Mouse (Mus musculus) hindbrain, embryonic 11.5 days (tissue): Measurements from ENCODE around the gene Tie1. TPM values are rescaled to one million over a fixed set of nuclear protein-coding genes. Genes with fewer than 3 reads are reported as not detected.

ENCODE experiments used
- ATAC-seq: fragments of 200-750 bp; cut with Nextera tagmentation; 2 replicates; pipeline ENCODE4 v1.8.0; 2017; ENCODE audit warnings: mild to moderate bottlenecking, moderate TSS enrichment, moderate library complexity; ENCODE audit not compliant: low FRiP score
- DNase-seq: peaks from one replicate; pipeline ENCODE4 v3.0.0-alpha.2; 2015; ENCODE audit warnings: low spot score
- H3K27ac ChIP-seq: fragments of 300-500 bp; sonication (generic); 2 replicates; pipeline ENCODE4 v1.5.1; 2014; ENCODE audit warnings: mild to moderate bottlenecking, low read depth, low read length
- H3K27me3 ChIP-seq: fragments of 300-500 bp; sonication (generic); 2 replicates; pipeline ENCODE4 v1.6.1; 2014; ENCODE audit warnings: mild to moderate bottlenecking, low read length, moderate library complexity, mixed read lengths; ENCODE audit not compliant: control insufficient read depth, insufficient read depth
- H3K36me3 ChIP-seq: fragments of 300-500 bp; sonication (generic); 2 replicates; pipeline ENCODE4 v1.6.1; 2014; ENCODE audit warnings: mild to moderate bottlenecking, low read length, moderate library complexity, mixed read lengths; ENCODE audit not compliant: control insufficient read depth, insufficient read depth
- H3K4me1 ChIP-seq: fragments of 300-500 bp; sonication (generic); replicated peaks from 2 replicates; pipeline ENCODE4 v1.6.1; 2014; ENCODE audit warnings: low read length, mixed read lengths; ENCODE audit not compliant: control insufficient read depth, insufficient read depth
- H3K4me2 ChIP-seq: fragments of 300-500 bp; sonication (generic); replicated peaks from 2 replicates; pipeline ENCODE4 v1.6.1; 2014; ENCODE audit warnings: mild to moderate bottlenecking, low read depth, low read length
- H3K4me3 ChIP-seq: fragments of 300-500 bp; sonication (generic); 2 replicates; pipeline ENCODE4 v1.5.1; 2014; ENCODE audit warnings: low read depth, low read length
- H3K9ac ChIP-seq: fragments of 300-500 bp; sonication (generic); 2 replicates; pipeline ENCODE4 v1.6.1; 2014; ENCODE audit warnings: low read depth, low read length
- H3K9me3 ChIP-seq: fragments of 300-500 bp; sonication (generic); 2 replicates; pipeline ENCODE4 v1.6.1; 2016; ENCODE audit warnings: low read length; ENCODE audit not compliant: control insufficient read depth
- WGBS: fragments of 180-500 bp; shearing (Covaris S2); extraction: QIAGEN DNeasy Blood & Tissue Kit; methylation state at CpG from one replicate; pipeline ENCODE4 v1.1.7; 2014; 5-methylcytosine and 5-hydroxymethylcytosine counted together
- polyA plus RNA-seq: library from polyadenylated mRNA; unstranded; fragments of >200 nt; fragmentation: Nextera tagmentation; extraction: Ambion mirVana; gene quantifications from 2 replicates; pipeline ENCODE4 v1.2.1, GENCODE M21; 2014

Tie1 gene
- polyA plus RNA-seq, 1 experiment from 2014 or later, result 12.2 TPM

- ATAC-seq (no peak), DNase-seq (no peak)
- no peak within 1 kb of the TSS for H3K4me3 ChIP-seq
- no peaks in the 10 kb centered on the region for H3K9me3 ChIP-seq
- H3K36me3 ChIP-seq, result no peaks in the 10 kb centered on the region
- WGBS, result 69% methylated on average over 9 of the region's 9 CpGs
- H3K27ac ChIP-seq, result no peak within 1 kb of the TSS
- H3K9ac ChIP-seq, result no peak within 1 kb of the TSS
- no peaks in the 10 kb centered on the region for H3K27me3 ChIP-seq
- H3K4me1 ChIP-seq, result no peaks in the 10 kb centered on the region
- no peak within 1 kb of the TSS for H3K4me2 ChIP-seq
These were observed 32.4 kb downstream of the Tie1 start, which contains the start of gene Mpl for GRCm38 (mm10) chr4:118457345-118457975. TSS of gene Mpl (minus strand) at chr4:118457513.

- Histone ChIP-seq H3K36me3 (no peaks in the 10 kb centered on the region), H3K4me3 (peak overlapping the region; percentile 39), H3K9ac (peak overlapping the region; percentile 49; the same call in 1 of the 2 replicates), H3K4me2 (peak overlapping the region; percentile 65), H3K9me3 (no peaks in the 10 kb centered on the region), H3K27ac (no peak overlapping the region), H3K27me3 (no peaks in the 10 kb centered on the region; the same call in 1 of the 2 replicates), H3K4me1 (0 out of 2 replicates have a peak, but pooled peaks cover 3% of the 10 kb centered on the region)
- DNase-seq, result peak; percentile 57
- 25% methylated on average over 24 of the region's 24 CpGs for WGBS
- ATAC-seq, result peak; percentile 36
These were observed 43.3 kb downstream of the Tie1 start for GRCm38 (mm10) chr4:118446415-118447153.

- peak overlapping the region; percentile 65 for H3K4me2 ChIP-seq
- H3K9me3 ChIP-seq, result no peaks in the 10 kb centered on the region
- H3K36me3 ChIP-seq, result no peaks in the 10 kb centered on the region
- DNase-seq, result peak; percentile 31
- H3K9ac ChIP-seq, result peak overlapping the region; percentile 49; the same call in 1 of the 2 replicates
- ATAC-seq, result peak; percentile 80
- WGBS, result 21% methylated on average over 18 of the region's 18 CpGs
- no peak overlapping the region for H3K27ac ChIP-seq
- H3K27me3 ChIP-seq, result no peaks in the 10 kb centered on the region; the same call in 1 of the 2 replicates
- H3K4me3 ChIP-seq, result peak overlapping the region; percentile 39
- H3K4me1 ChIP-seq, result 0 out of 2 replicates have a peak, but pooled peaks cover 3% of the 10 kb centered on the region
These were observed 44.0 kb downstream of the Tie1 start for GRCm38 (mm10) chr4:118445781-118446414.

GRCm38 (mm10) chr4:118445088-118445487 is 44.8 kb downstream of the Tie1 start:
- Histone ChIP-seq H3K27ac (no peak overlapping the region), H3K9me3 (no peaks in the 10 kb centered on the region), H3K4me1 (0 out of 2 replicates have a peak, but pooled peaks cover 3% of the 10 kb centered on the region), H3K27me3 (no peaks in the 10 kb centered on the region; the same call in 1 of the 2 replicates), H3K4me2 (no peak overlapping the region), H3K4me3 (no peak overlapping the region), H3K9ac (no peak overlapping the region), H3K36me3 (no peaks in the 10 kb centered on the region)
- ATAC-seq, result no peak
- DNase-seq, result no peak
- 84% methylated on average over 10 of the region's 10 CpGs for WGBS

GRCm38 (mm10) chr4:118437829-118438253 is 52.0 kb downstream of the Tie1 start:
- Histone ChIP-seq H3K27ac (peak overlapping the region; percentile 79), H3K4me2 (peak overlapping the region; percentile 92), H3K4me3 (peak overlapping the region; percentile 69), H3K27me3 (no peaks in the 10 kb centered on the region), H3K36me3 (0 out of 2 replicates have a peak, but pooled peaks cover 4% of the 10 kb centered on the region), H3K9ac (peak overlapping the region; percentile 64), H3K4me1 (peaks cover 11% of the 10 kb centered on the region; the same call in 1 of the 2 replicates), H3K9me3 (no peaks in the 10 kb centered on the region)
- 8% methylated on average over 12 of the region's 12 CpGs for WGBS
- peak; percentile 34; the same call in 1 of the 2 replicates for ATAC-seq
- DNase-seq, result peak; percentile 59

- no peaks in the 10 kb centered on the region for H3K27me3 ChIP-seq
- H3K4me2 ChIP-seq, result peak within 1 kb of the TSS; percentile 92
- DNase-seq (peak; percentile 91), ATAC-seq (peak; percentile 96)
- no peaks in the 10 kb centered on the region for H3K9me3 ChIP-seq
- WGBS, result under 1% methylated on average over 67 of the region's 67 CpGs
- H3K27ac ChIP-seq, result peak within 1 kb of the TSS; percentile 79
- H3K4me1 ChIP-seq, result peaks cover 11% of the 10 kb centered on the region; the same call in 1 of the 2 replicates
- H3K36me3 ChIP-seq, result 0 out of 2 replicates have a peak, but pooled peaks cover 9% of the 10 kb centered on the region
- H3K4me3 ChIP-seq, result peak within 1 kb of the TSS; percentile 69
- peak within 1 kb of the TSS; percentile 84 for H3K9ac ChIP-seq
These were observed 52.8 kb downstream of the Tie1 start, which contains the start of gene Cdc20 for GRCm38 (mm10) chr4:118436820-118437603. TSS of gene Cdc20 (minus strand) at chr4:118437352.

- ATAC-seq, result no peak
- no peak overlapping the region for H3K4me3 ChIP-seq
These were observed 57.5 kb downstream of the Tie1 start for GRCm38 (mm10) chr4:118432332-118432731.

More at GRCm38 (mm10) chr4:118432332-118432731, 57.5 kb downstream of the Tie1 start:
- Histone ChIP-seq H3K9ac (no peak overlapping the region), H3K9me3 (no peaks in the 10 kb centered on the region), H3K27ac (no peak overlapping the region), H3K36me3 (0 out of 2 replicates have a peak, but pooled peaks cover 9% of the 10 kb centered on the region), H3K27me3 (no peaks in the 10 kb centered on the region), H3K4me1 (peaks cover 15% of the 10 kb centered on the region; the same call in 1 of the 2 replicates), H3K4me2 (no peak overlapping the region)
- no peak for DNase-seq
- 48% methylated on average over 8 of the region's 8 CpGs for WGBS
